Mouse (Mus musculus) ES-Bruce4 (cell line): ENCODE measurements at regions not wholly inside any gene's neighbourhood (a gene's known extent, or its start where the extent isn't known, plus 50 kb on each side); places are given as distances from the start of the nearest gene placed in this dataset.

ENCODE experiments used
- H3K27ac ChIP-seq: 2 replicates; pipeline ENCODE4 v1.5.1; 2012; ENCODE audit warnings: low read length, inconsistent platforms; ENCODE audit not compliant: insufficient read depth
- H3K27me3 ChIP-seq: 2 replicates; pipeline ENCODE4 v1.6.1; 2012; ENCODE audit warnings: mild to moderate bottlenecking, low read length, inconsistent platforms; ENCODE audit not compliant: control insufficient read depth, poor library complexity, insufficient read depth, severe bottlenecking
- H3K36me3 ChIP-seq: 2 replicates; pipeline ENCODE4 v1.6.1; 2012; ENCODE audit warnings: inconsistent platforms, mild to moderate bottlenecking, low read length, moderate library complexity; ENCODE audit not compliant: control insufficient read depth, poor library complexity, insufficient read depth, severe bottlenecking
- H3K4me1 ChIP-seq: one replicate; pipeline ENCODE4 v1.8.1; 2011; ENCODE audit warnings: low read length; ENCODE audit not compliant: control insufficient read depth, insufficient read depth
- H3K4me3 ChIP-seq: 2 replicates; pipeline ENCODE4 v1.5.1; 2011; ENCODE audit warnings: low read depth, mild to moderate bottlenecking, low read length
- H3K9ac ChIP-seq: 2 replicates; pipeline ENCODE4 v1.6.1; 2012; ENCODE audit warnings: low read depth, mild to moderate bottlenecking, inconsistent platforms; ENCODE audit not compliant: poor library complexity, severe bottlenecking
- H3K9me3 ChIP-seq: replicated peaks from 2 replicates; pipeline ENCODE4 v1.6.1; 2012; ENCODE audit warnings: mild to moderate bottlenecking, low read length, inconsistent platforms; ENCODE audit not compliant: control insufficient read depth, poor library complexity, insufficient read depth, severe bottlenecking
- CTCF ChIP-seq: IDR thresholded peaks from one replicate; pipeline ENCODE4 v1.8.1; 2011; ENCODE audit warnings: low read depth, low read length
- EP300 ChIP-seq: IDR thresholded peaks from 2 replicates; pipeline ENCODE4 v1.6.1; 2011; ENCODE audit warnings: low read depth, low read length; ENCODE audit not compliant: insufficient read depth
- POLR2A ChIP-seq: IDR thresholded peaks from one replicate; pipeline ENCODE4 v1.8.1; 2011; ENCODE audit warnings: low read length; ENCODE audit not compliant: insufficient read depth

DNA sequence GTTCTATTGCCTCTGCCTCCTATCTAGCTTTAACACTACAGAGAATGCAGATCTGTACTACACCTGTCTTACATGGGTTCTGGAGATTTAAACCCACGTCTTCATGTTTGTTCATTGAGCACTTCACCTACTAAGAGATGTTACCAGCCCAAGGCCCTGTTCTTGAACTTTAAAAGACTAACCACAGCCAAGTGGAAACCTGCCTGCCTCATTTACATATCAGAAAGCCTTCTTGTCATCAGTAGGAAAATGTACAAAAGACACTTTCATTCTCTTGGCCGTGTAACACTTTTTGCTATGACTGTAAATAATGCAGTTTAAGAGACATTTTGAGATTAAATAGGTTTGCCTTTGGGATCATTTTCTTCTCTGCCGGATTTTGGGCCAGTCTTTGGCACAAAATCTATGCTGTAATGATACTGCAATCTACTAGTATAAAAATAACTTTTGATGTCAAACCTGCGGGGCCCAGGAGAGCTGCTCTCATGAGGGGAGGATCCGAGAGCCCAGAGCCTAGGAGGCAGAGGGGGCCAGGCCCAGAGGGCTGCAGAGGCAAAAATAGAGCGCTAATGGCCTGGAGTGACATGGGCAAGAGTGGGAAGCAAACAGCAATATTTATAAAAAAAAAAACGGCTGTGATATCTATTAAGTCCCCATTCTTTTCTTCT, 318.4 kb upstream of the Myo3a start:
- H3K4me1 ChIP-seq = no peaks in the 10 kb centered on the region
- no peaks in the 10 kb centered on the region for H3K9me3 ChIP-seq
- H3K9ac ChIP-seq = no peak overlapping the region
- TF ChIP-seq POLR2A = no peak
- no peak for TF ChIP-seq CTCF
- TF ChIP-seq EP300 = no peak
- no peaks in the 10 kb centered on the region for H3K36me3 ChIP-seq
- H3K27ac ChIP-seq = no peak overlapping the region
- H3K27me3 ChIP-seq = no peaks in the 10 kb centered on the region
- no peak overlapping the region for H3K4me3 ChIP-seq

- TF ChIP-seq EP300 = no peak
- no peak for TF ChIP-seq POLR2A
- TF ChIP-seq CTCF = peak; percentile 45
- no peak overlapping the region for H3K4me3 ChIP-seq
- no peaks in the 10 kb centered on the region for H3K27me3 ChIP-seq
- H3K9ac ChIP-seq = no peak overlapping the region
- H3K27ac ChIP-seq = no peak overlapping the region
- H3K4me1 ChIP-seq = no peaks in the 10 kb centered on the region
- no peaks in the 10 kb centered on the region for H3K9me3 ChIP-seq
- H3K36me3 ChIP-seq = no peaks in the 10 kb centered on the region
These were observed 317.8 kb upstream of the Myo3a start for GRCm38 (mm10) chr2:21909481-21909966.

DNA sequence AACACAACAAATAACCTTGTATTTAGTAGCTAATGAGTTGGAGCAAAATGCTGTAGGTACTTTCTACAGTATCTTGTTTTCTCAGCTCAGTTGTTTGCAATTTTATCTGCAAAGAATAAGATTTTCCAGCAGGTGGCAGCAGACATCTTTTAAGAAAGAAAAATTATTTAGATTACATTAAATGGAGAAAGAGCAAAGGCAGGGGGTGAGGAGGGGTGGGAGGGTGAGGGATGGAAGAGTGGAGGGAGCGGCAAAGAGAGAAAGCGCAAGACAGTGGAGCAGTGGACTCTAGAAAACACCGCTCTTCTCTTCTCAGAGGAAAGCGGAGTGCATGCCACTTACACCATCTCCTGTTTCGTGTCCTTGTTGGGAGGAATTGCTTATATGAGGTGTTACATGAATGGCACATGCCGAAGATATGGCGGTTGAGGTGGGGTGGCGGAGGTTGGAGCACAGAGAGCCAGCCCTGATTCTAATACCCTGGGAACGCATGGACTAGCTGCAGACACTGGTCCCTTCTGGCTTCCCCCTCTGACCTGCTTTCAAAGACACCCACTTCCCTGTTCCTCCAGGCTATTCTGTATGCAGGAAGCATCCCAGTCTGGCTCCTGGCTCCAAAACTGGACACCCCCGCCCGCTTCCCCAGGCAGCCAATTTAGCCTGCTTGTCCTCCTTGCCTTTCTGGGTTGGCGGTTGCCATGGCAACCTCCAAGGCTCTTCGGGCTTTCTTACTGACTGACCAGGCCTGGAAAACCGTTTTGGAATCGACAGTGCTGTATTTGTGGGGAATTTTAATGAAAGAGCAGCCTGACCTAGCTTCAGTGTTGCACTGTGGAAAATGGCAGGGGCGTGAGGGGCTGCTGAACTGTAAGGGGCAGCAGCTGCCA, 309.3 kb upstream of the Myo3a start:
- no peaks in the 10 kb centered on the region for H3K9me3 ChIP-seq
- H3K4me1 ChIP-seq = no peaks in the 10 kb centered on the region
- H3K9ac ChIP-seq = no peak overlapping the region
- no peaks in the 10 kb centered on the region for H3K27me3 ChIP-seq
- H3K36me3 ChIP-seq = no peaks in the 10 kb centered on the region
- H3K4me3 ChIP-seq = peak overlapping the region; percentile 5; the same call in 1 of the 2 replicates
- TF ChIP-seq CTCF (no peak), POLR2A (no peak), EP300 (no peak)
- H3K27ac ChIP-seq = no peak overlapping the region

- Histone ChIP-seq H3K27ac (no peak overlapping the region), H3K4me1 (no peaks in the 10 kb centered on the region), H3K4me3 (no peak overlapping the region), H3K9ac (no peak overlapping the region), H3K9me3 (no peaks in the 10 kb centered on the region), H3K36me3 (no peaks in the 10 kb centered on the region), H3K27me3 (no peaks in the 10 kb centered on the region)
- TF ChIP-seq EP300 (no peak), CTCF (no peak), POLR2A (no peak)
These were observed 308.2 kb upstream of the Myo3a start for GRCm38 (mm10) chr2:21919091-21919490.

DNA sequence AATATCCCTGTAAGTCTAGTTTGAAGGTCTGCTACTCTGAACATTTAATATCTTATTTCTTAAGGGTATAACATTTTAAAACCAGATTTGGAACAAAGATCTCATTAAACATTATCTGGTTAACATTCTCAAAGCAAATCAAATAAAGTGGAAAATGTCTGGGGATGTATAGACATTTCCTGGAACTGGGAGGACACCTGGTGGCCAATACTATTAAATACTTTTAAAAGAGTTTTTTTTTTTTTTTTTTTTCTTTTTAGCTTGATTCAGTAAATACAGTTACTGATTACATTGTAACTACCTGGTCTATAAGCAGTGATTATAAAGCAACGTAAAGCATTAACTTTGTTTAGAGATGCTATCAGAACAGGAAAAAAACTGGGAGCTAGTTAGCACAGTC, 299.6 kb upstream of the Myo3a start:
- H3K27me3 ChIP-seq = no peaks in the 10 kb centered on the region
- no peak for TF ChIP-seq POLR2A
- no peak for TF ChIP-seq EP300
- TF ChIP-seq CTCF = no peak
- H3K36me3 ChIP-seq = no peaks in the 10 kb centered on the region
- no peak overlapping the region for H3K27ac ChIP-seq
- H3K4me1 ChIP-seq = no peaks in the 10 kb centered on the region
- H3K9ac ChIP-seq = no peak overlapping the region
- H3K4me3 ChIP-seq = no peak overlapping the region
- H3K9me3 ChIP-seq = no peaks in the 10 kb centered on the region

DNA sequence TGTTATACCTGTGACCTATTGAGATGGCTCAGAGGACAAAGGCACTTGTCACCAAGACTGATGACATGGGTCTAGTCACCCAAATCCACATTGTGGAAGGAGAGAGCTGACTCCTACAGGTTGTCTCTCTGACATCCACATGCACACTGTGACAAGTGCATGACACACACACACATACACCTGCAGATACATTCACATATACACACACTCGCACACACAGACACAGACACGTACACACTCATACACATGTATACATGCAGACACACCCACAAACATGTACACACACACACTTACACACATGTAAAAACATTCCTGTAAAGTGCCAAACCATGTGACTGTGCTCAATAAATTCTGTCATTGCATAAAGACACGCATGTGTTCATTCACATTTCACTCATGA, 287.3 kb upstream of the Myo3a start:
- H3K4me3 ChIP-seq = no peak overlapping the region
- H3K9ac ChIP-seq = no peak overlapping the region
- H3K9me3 ChIP-seq = peaks cover 3% of the 10 kb centered on the region
- TF ChIP-seq EP300 (no peak), POLR2A (no peak), CTCF (no peak)
- no peaks in the 10 kb centered on the region for H3K4me1 ChIP-seq
- H3K27ac ChIP-seq = no peak overlapping the region
- H3K36me3 ChIP-seq = no peaks in the 10 kb centered on the region
- H3K27me3 ChIP-seq = no peaks in the 10 kb centered on the region; the same call in none of the 2 replicates
